Mouse (Mus musculus) megakaryocyte, embryonic 14.5 days (primary cell): ENCODE data around the gene Olig2.

Experiments
- FLI1 ChIP-seq: IDR thresholded peaks from 2 replicates; pipeline ENCODE4 v1.6.1; 2012; ENCODE audit warnings: low read length, inconsistent platforms, mixed read lengths
- GATA1 ChIP-seq: IDR thresholded peaks from 3 replicates; pipeline ENCODE4 v1.6.1; 2012; ENCODE audit warnings: mixed read lengths, low read length, inconsistent platforms, borderline replicate concordance

GRCm38 (mm10) chr16:91270982-91271549 is 45.8 kb downstream of the Olig2 start:
- TF ChIP-seq GATA1, result no peak
- no peak for TF ChIP-seq FLI1
